Mouse (Mus musculus) frontal cortex, postnatal 14 days (tissue): ENCODE data around the gene Mfap1b.

ENCODE experiments used
- DNase-seq, 2 experiments: peaks; one replicate each; pipeline ENCODE4 v3.0.0; 2022; ENCODE audit warnings: low spot score in 2 of 2

Mfap1b gene

GRCm38 (mm10) chr2:121434854-121435253 lies 39.0 kb downstream of the Mfap1b start:
- no peak for DNase-seq

GRCm38 (mm10) chr2:121425890-121426289 lies 48.0 kb downstream of the Mfap1b start:
- no peak for DNase-seq

- DNase-seq, result no peak
These were observed 50.7 kb downstream of the Mfap1b start for GRCm38 (mm10) chr2:121423166-121423565.

- no peak for DNase-seq
These were observed 55.4 kb downstream of the Mfap1b start for GRCm38 (mm10) chr2:121418476-121418875.

GRCm38 (mm10) chr2:121416356-121416755 lies 57.5 kb downstream of the Mfap1b start:
- DNase-seq, result no peak

DNA sequence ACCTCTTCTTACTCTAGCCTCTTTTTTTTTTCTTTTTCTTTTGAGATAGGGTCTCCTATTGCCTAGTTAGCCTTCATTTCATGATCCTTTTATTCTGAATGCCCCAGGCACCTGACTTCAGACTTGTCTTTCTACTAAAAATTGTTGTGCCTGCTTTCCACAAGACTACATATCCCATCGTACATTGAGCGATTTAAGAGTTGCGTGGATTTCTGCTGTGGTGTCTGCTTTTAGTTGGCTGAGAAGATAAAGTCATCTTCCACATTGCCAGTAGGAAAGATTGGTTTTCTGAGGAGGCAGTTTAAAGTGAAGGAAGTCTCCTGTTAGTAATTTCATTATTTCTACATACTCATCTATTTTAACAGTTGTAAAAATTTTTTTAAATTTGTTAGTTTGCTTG lies 58.3 kb downstream of the Mfap1b start:
- no peak for DNase-seq

DNA sequence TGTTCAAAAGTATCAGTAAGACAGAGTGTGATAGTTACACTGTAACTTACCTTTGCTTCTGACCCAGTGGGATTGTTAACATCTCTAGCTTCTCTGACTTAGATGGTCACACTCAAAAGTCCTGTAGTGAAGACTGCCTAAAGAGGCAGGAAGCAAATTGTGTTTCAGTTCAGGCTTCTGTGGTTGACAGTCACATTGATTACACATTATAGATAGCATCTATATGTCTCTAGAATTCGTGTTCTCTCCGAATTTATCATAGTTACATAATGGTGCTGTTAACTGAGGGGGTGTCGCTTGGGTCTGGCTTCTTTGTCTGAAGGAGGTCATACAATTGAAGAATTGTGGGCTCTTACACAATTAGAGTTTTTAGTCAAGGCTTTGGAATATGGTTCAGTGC lies 58.8 kb downstream of the Mfap1b start:
- no peak for DNase-seq

GRCm38 (mm10) chr2:121414139-121414685 lies 59.7 kb downstream of the Mfap1b start:
- DNase-seq, result peak in 1 of 2 experiments; percentile 19

DNA sequence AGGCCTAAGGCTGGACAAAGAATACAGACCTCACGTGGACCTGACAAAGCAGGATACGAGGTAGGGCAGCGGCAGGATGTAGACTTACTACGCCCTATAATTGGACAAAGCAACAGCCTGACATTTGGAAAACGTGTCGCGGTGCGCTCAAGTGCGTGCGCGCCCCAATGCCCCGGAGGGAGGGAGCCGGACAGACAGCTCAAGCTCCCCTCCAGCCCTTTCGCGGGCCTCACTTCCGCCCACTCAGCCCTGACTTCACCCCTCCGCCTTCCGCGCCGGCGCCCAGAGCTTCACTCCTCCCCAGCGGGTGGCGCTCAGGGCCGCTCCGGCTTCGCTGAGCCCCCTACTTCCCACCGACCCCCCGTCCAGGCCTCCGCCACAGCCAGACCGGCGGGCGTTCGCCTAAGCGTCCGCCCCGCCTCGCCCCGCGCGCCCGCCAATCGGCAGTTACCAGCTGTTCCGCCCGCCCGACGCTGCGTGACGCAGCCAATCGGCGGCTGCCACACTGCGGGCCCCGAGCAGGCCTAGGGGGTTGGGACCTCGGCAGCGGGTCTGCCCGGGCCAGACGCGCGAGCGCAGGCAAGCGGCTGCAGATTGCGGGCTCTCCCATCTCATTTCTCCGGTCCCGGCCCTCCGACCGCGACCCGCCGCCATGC lies 60.4 kb downstream of the Mfap1b start, which contains the start of the genes Pdia3 and Catsper2:
Pdia3 (plus strand) TSS at position 389 of the 656 bp plus-strand sequence.
Catsper2 (minus strand) TSS at position 406 of the 656 bp plus-strand sequence.
- DNase-seq, result peak; percentile 91 to 93

GRCm38 (mm10) chr2:121412843-121413386 lies 61.0 kb downstream of the Mfap1b start:
- peak in 1 of 2 experiments; percentile 10 for DNase-seq
